Mouse (Mus musculus) lung, postnatal 14 days (tissue): ENCODE data around the gene Osm.

Experiments
- DNase-seq: peaks from one replicate; pipeline ENCODE4 v3.0.0; 2021

Osm gene

GRCm38 (mm10) chr11:4276411-4276861 lies 40.2 kb downstream of the Osm start:
- DNase-seq = peak; percentile 61

GRCm38 (mm10) chr11:4279909-4280308 lies 43.7 kb downstream of the Osm start:
- DNase-seq = no peak

- DNase-seq = no peak
These were observed 45.6 kb downstream of the Osm start for GRCm38 (mm10) chr11:4281852-4282251.

DNA sequence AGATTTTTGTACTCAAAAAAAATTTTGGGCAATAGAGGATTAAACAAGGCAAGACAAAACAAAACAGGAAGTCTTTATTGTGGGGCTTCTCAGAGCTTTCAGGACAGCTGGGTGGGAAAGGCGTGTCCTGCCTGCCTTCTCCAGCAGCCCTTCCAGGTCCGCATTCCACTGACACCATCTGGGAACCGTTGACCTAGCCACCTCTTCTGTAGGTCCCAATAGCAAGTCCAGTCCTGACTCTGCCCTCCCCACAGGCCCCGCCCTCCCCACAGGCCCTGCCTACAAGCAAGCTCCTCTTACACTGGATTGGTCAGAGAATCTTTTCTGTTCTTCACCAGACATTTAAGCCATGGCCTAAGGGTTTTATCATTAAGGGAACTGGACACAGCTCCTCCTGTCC lies 47.4 kb downstream of the Osm start:
- DNase-seq = no peak

DNA sequence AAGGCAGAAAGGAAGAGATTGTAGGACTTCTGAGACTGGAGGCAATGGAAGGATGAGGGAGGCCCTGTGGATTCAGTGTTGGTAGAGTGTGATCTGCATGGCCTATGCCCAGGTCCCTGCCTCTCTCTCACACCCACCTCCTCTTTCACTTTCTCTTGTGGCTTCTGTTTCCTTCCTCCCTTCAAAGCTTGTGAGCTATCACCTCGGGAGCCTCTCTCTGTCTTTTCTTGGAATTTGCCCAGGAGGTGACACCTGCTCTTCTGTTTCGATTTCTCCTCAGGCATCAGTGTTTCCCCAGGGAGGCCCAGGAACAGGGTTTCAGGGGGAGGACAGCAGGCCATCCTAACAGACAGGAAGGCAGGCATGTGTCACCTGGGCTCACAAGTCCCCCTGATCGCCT lies 53.1 kb downstream of the Osm start:
- DNase-seq = no peak
